Mouse (Mus musculus) ES-Bruce4 (cell line): ENCODE data around the gene Hoxd8. TPM values are rescaled to one million over a fixed set of nuclear protein-coding genes. Genes with fewer than 3 reads are reported as not detected.

Experiments used
- H3K27ac ChIP-seq: 2 replicates; pipeline ENCODE4 v1.5.1; 2012; ENCODE audit warnings: low read length, inconsistent platforms; ENCODE audit not compliant: insufficient read depth
- H3K27me3 ChIP-seq: 2 replicates; pipeline ENCODE4 v1.6.1; 2012; ENCODE audit warnings: mild to moderate bottlenecking, low read length, inconsistent platforms; ENCODE audit not compliant: control insufficient read depth, poor library complexity, insufficient read depth, severe bottlenecking
- H3K36me3 ChIP-seq: 2 replicates; pipeline ENCODE4 v1.6.1; 2012; ENCODE audit warnings: inconsistent platforms, mild to moderate bottlenecking, low read length, moderate library complexity; ENCODE audit not compliant: control insufficient read depth, poor library complexity, insufficient read depth, severe bottlenecking
- H3K4me1 ChIP-seq: one replicate; pipeline ENCODE4 v1.8.1; 2011; ENCODE audit warnings: low read length; ENCODE audit not compliant: control insufficient read depth, insufficient read depth
- H3K4me3 ChIP-seq: 2 replicates; pipeline ENCODE4 v1.5.1; 2011; ENCODE audit warnings: low read depth, mild to moderate bottlenecking, low read length
- H3K9ac ChIP-seq: 2 replicates; pipeline ENCODE4 v1.6.1; 2012; ENCODE audit warnings: low read depth, mild to moderate bottlenecking, inconsistent platforms; ENCODE audit not compliant: poor library complexity, severe bottlenecking
- H3K9me3 ChIP-seq: replicated peaks from 2 replicates; pipeline ENCODE4 v1.6.1; 2012; ENCODE audit warnings: mild to moderate bottlenecking, low read length, inconsistent platforms; ENCODE audit not compliant: control insufficient read depth, poor library complexity, insufficient read depth, severe bottlenecking
- CTCF ChIP-seq: IDR thresholded peaks from one replicate; pipeline ENCODE4 v1.8.1; 2011; ENCODE audit warnings: low read depth, low read length
- EP300 ChIP-seq: IDR thresholded peaks from 2 replicates; pipeline ENCODE4 v1.6.1; 2011; ENCODE audit warnings: low read depth, low read length; ENCODE audit not compliant: insufficient read depth
- POLR2A ChIP-seq: IDR thresholded peaks from one replicate; pipeline ENCODE4 v1.8.1; 2011; ENCODE audit warnings: low read length; ENCODE audit not compliant: insufficient read depth
- polyA plus RNA-seq: library from polyadenylated mRNA; stranded (reverse); fragments of >200 nt; gene quantifications from 2 replicates; pipeline ENCODE4 v1.2.4, GENCODE M21; 2011; ENCODE audit warnings: low read depth; ENCODE audit not compliant: missing spikeins, insufficient read depth, insufficient read length

Hoxd8 gene
- polyA plus RNA-seq, 1 experiment = 2.1 TPM

- H3K4me1 ChIP-seq = no peaks in the 10 kb centered on the region
- H3K27me3 ChIP-seq = peaks cover 52% of the 10 kb centered on the region
- TF ChIP-seq EP300 = no peak
- TF ChIP-seq CTCF = no peak
- no peak for TF ChIP-seq POLR2A
- no peaks in the 10 kb centered on the region for H3K9me3 ChIP-seq
- H3K27ac ChIP-seq = no peak overlapping the region
- peak overlapping the region; percentile 8; the same call in 1 of the 2 replicates for H3K4me3 ChIP-seq
- H3K36me3 ChIP-seq = no peaks in the 10 kb centered on the region
- H3K9ac ChIP-seq = no peak overlapping the region
Observed at GRCm38 (mm10) chr2:74732513-74733316, 28.3 kb downstream of the Hoxd8 start.

- H3K36me3 ChIP-seq = no peaks in the 10 kb centered on the region
- H3K4me1 ChIP-seq = no peaks in the 10 kb centered on the region
Observed at GRCm38 (mm10) chr2:74733317-74733661, 28.9 kb downstream of the Hoxd8 start.

GRCm38 (mm10) chr2:74733765-74734164 lies 29.4 kb downstream of the Hoxd8 start:
- no peak for TF ChIP-seq EP300
- TF ChIP-seq CTCF = no peak
- TF ChIP-seq POLR2A = no peak
- Histone ChIP-seq H3K9ac (no peak overlapping the region), H3K27ac (no peak overlapping the region), H3K9me3 (no peaks in the 10 kb centered on the region), H3K36me3 (no peaks in the 10 kb centered on the region), H3K27me3 (peaks cover 62% of the 10 kb centered on the region), H3K4me1 (no peaks in the 10 kb centered on the region), H3K4me3 (no peak overlapping the region)

More at GRCm38 (mm10) chr2:74733317-74733661, 28.9 kb downstream of the Hoxd8 start:
- TF ChIP-seq CTCF = no peak
- no peak for TF ChIP-seq POLR2A
- TF ChIP-seq EP300 = no peak
- peak overlapping the region; percentile 8; the same call in 1 of the 2 replicates for H3K4me3 ChIP-seq
- H3K9ac ChIP-seq = no peak overlapping the region
- H3K9me3 ChIP-seq = no peaks in the 10 kb centered on the region
- no peak overlapping the region for H3K27ac ChIP-seq
- H3K27me3 ChIP-seq = peaks cover 57% of the 10 kb centered on the region

- Histone ChIP-seq H3K27ac (no peak overlapping the region), H3K9ac (no peak overlapping the region), H3K9me3 (no peaks in the 10 kb centered on the region), H3K4me3 (no peak overlapping the region), H3K4me1 (no peaks in the 10 kb centered on the region), H3K27me3 (peaks cover 63% of the 10 kb centered on the region), H3K36me3 (no peaks in the 10 kb centered on the region)
- no peak for TF ChIP-seq EP300
Observed at GRCm38 (mm10) chr2:74734451-74734850, 30.0 kb downstream of the Hoxd8 start.

- H3K9ac ChIP-seq = no peak overlapping the region
- no peak overlapping the region for H3K27ac ChIP-seq
- H3K9me3 ChIP-seq = no peaks in the 10 kb centered on the region
- peaks cover 69% of the 10 kb centered on the region for H3K27me3 ChIP-seq
- H3K4me3 ChIP-seq = no peak overlapping the region
- no peaks in the 10 kb centered on the region for H3K4me1 ChIP-seq
- TF ChIP-seq EP300 (no peak), CTCF (no peak), POLR2A (no peak)
- no peaks in the 10 kb centered on the region for H3K36me3 ChIP-seq
Observed at GRCm38 (mm10) chr2:74734996-74735811, 30.8 kb downstream of the Hoxd8 start.
